Mouse (Mus musculus) lung, postnatal 0 days (tissue): ENCODE measurements around the gene Alox8. TPM values are rescaled to one million over a fixed set of nuclear protein-coding genes. Genes with fewer than 3 reads are reported as not detected.
A peak's percentile ranks its signal among the peaks of the same experiment; 100 is the strongest.

Source experiments
- ATAC-seq: fragments of 200-750 bp; cut with Nextera tagmentation; 2 replicates; pipeline ENCODE4 v1.8.0; 2017; ENCODE audit warnings: moderate library complexity
- DNase-seq: peaks from one replicate; pipeline ENCODE4 v3.0.0-alpha.2; 2016; ENCODE audit warnings: low spot score
- H3K27ac ChIP-seq: fragments of 300-500 bp; sonication (generic); 2 replicates; pipeline ENCODE4 v1.5.1; 2014; ENCODE audit warnings: antibody characterized with exemption, mild to moderate bottlenecking, low read length, mixed read lengths
- H3K27me3 ChIP-seq: fragments of 300-500 bp; sonication (generic); replicated peaks from 2 replicates; pipeline ENCODE4 v1.6.1; 2014; ENCODE audit warnings: low read length, mixed read lengths; ENCODE audit not compliant: insufficient read depth
- H3K36me3 ChIP-seq: fragments of 300-500 bp; sonication (generic); 2 replicates; pipeline ENCODE4 v1.6.1; 2014; ENCODE audit warnings: low read length, mixed read lengths; ENCODE audit not compliant: insufficient read depth
- H3K4me1 ChIP-seq: fragments of 300-500 bp; sonication (generic); 2 replicates; pipeline ENCODE4 v1.6.1; 2014; ENCODE audit warnings: antibody characterized with exemption, low read depth, low read length, mixed read lengths; ENCODE audit not compliant: insufficient read depth
- H3K4me2 ChIP-seq: fragments of 300-500 bp; sonication (generic); replicated peaks from 2 replicates; pipeline ENCODE4 v1.6.1; 2014; ENCODE audit warnings: low read depth, mild to moderate bottlenecking, low read length, moderate library complexity, mixed read lengths
- H3K4me3 ChIP-seq: fragments of 300-500 bp; sonication (generic); 2 replicates; pipeline ENCODE4 v1.5.1; 2014; ENCODE audit warnings: low read depth, low read length
- H3K9ac ChIP-seq: fragments of 300-500 bp; sonication (generic); replicated peaks from 2 replicates; pipeline ENCODE4 v1.6.1; 2014; ENCODE audit warnings: low read depth, mild to moderate bottlenecking
- H3K9me3 ChIP-seq: fragments of 300-500 bp; sonication (generic); 2 replicates; pipeline ENCODE4 v1.6.1; 2016; ENCODE audit warnings: low read length, mixed read lengths
- CTCF ChIP-seq: IDR thresholded peaks from 2 replicates; pipeline ENCODE4 v1.5.1; 2016; ENCODE audit warnings: antibody characterized with exemption, mild to moderate bottlenecking
- EP300 ChIP-seq: IDR thresholded peaks from 2 replicates; pipeline ENCODE4 v1.6.1; 2016; ENCODE audit warnings: antibody characterized with exemption, mild to moderate bottlenecking, control low read depth
- WGBS: fragments of 180-500 bp; shearing (Covaris S2); extraction: QIAGEN DNeasy Blood & Tissue Kit; methylation state at CpG from one replicate; pipeline ENCODE4 v1.1.7; 2014; 5-methylcytosine and 5-hydroxymethylcytosine counted together
- polyA plus RNA-seq: library from polyadenylated mRNA; unstranded; fragments of >200 nt; fragmentation: Nextera tagmentation; extraction: Ambion mirVana; gene quantifications from 2 replicates; pipeline ENCODE4 v1.2.1, GENCODE M21; 2015

Gene Alox8
- polyA plus RNA-seq, 1 experiment from 2014 or later, result 0.04 TPM

- DNase-seq (no peak), ATAC-seq (no peak)
- no peak overlapping the region for H3K27ac ChIP-seq
- H3K27me3 ChIP-seq, result no peaks in the 10 kb centered on the region
- WGBS, result 61% methylated on average over 2 of the region's 2 CpGs
- no peaks in the 10 kb centered on the region for H3K9me3 ChIP-seq
- no peak overlapping the region for H3K4me2 ChIP-seq
- H3K36me3 ChIP-seq, result no peaks in the 10 kb centered on the region
- TF ChIP-seq EP300 (no peak), CTCF (no peak)
- H3K4me1 ChIP-seq, result no peaks in the 10 kb centered on the region
- no peak overlapping the region for H3K9ac ChIP-seq
- H3K4me3 ChIP-seq, result no peak overlapping the region
These were observed 25.0 kb downstream of the Alox8 start for GRCm38 (mm10) chr11:69172606-69173005.

GRCm38 (mm10) chr11:69171626-69172025 lies 26.0 kb downstream of the Alox8 start:
- no peaks in the 10 kb centered on the region for H3K4me1 ChIP-seq
- no peak overlapping the region for H3K4me2 ChIP-seq
- H3K27ac ChIP-seq, result no peak overlapping the region
- H3K9ac ChIP-seq, result no peak overlapping the region
- no peaks in the 10 kb centered on the region for H3K36me3 ChIP-seq
- peak; percentile 88 for DNase-seq
- ATAC-seq, result peak; percentile 81
- TF ChIP-seq EP300, result no peak
- TF ChIP-seq CTCF, result peak; percentile 88
- 21% methylated on average over 7 of the region's 7 CpGs for WGBS
- no peak overlapping the region for H3K4me3 ChIP-seq
- H3K9me3 ChIP-seq, result no peaks in the 10 kb centered on the region
- H3K27me3 ChIP-seq, result no peaks in the 10 kb centered on the region

- Histone ChIP-seq H3K4me2 (no peak overlapping the region), H3K36me3 (no peaks in the 10 kb centered on the region), H3K27ac (no peak overlapping the region), H3K9me3 (no peaks in the 10 kb centered on the region), H3K4me1 (no peaks in the 10 kb centered on the region), H3K4me3 (no peak overlapping the region), H3K27me3 (no peaks in the 10 kb centered on the region), H3K9ac (no peak overlapping the region)
- TF ChIP-seq CTCF, result no peak
- TF ChIP-seq EP300, result no peak
- 74% methylated on average over 12 of the region's 12 CpGs for WGBS
- ATAC-seq (no peak), DNase-seq (no peak)
These were observed 28.3 kb downstream of the Alox8 start for GRCm38 (mm10) chr11:69169313-69169712.

- no peak for TF ChIP-seq EP300
- TF ChIP-seq CTCF, result no peak
- ATAC-seq (no peak), DNase-seq (no peak)
- H3K4me2 ChIP-seq, result no peak within 1 kb of the TSS
- no peaks in the 10 kb centered on the region for H3K36me3 ChIP-seq
- H3K27me3 ChIP-seq, result peaks cover 7% of the 10 kb centered on the region; the same call in 1 of the 2 replicates
- no peaks in the 10 kb centered on the region for H3K9me3 ChIP-seq
- H3K9ac ChIP-seq, result no peak within 1 kb of the TSS
- no peak within 1 kb of the TSS for H3K4me3 ChIP-seq
- H3K27ac ChIP-seq, result no peak within 1 kb of the TSS
- no peaks in the 10 kb centered on the region for H3K4me1 ChIP-seq
- 7% methylated on average over 18 of the region's 18 CpGs for WGBS
These were observed 40.8 kb downstream of the Alox8 start, which contains the start of gene Alox12b for GRCm38 (mm10) chr11:69156800-69157199. Gene Alox12b, plus strand, starts transcription at chr11:69156989.

- no peaks in the 10 kb centered on the region for H3K4me1 ChIP-seq
- no peaks in the 10 kb centered on the region for H3K9me3 ChIP-seq
- no peak overlapping the region for H3K27ac ChIP-seq
- TF ChIP-seq EP300, result no peak
- TF ChIP-seq CTCF, result no peak
- DNase-seq, result no peak
- H3K36me3 ChIP-seq, result no peaks in the 10 kb centered on the region
- ATAC-seq, result no peak
- no peak overlapping the region for H3K9ac ChIP-seq
- H3K27me3 ChIP-seq, result peaks cover 7% of the 10 kb centered on the region; the same call in 1 of the 2 replicates
- H3K4me2 ChIP-seq, result no peak overlapping the region
- WGBS, result 17% methylated on average over 1 of the region's 1 CpGs
- H3K4me3 ChIP-seq, result no peak overlapping the region
These were observed 42.3 kb downstream of the Alox8 start for GRCm38 (mm10) chr11:69155351-69155750.

DNA sequence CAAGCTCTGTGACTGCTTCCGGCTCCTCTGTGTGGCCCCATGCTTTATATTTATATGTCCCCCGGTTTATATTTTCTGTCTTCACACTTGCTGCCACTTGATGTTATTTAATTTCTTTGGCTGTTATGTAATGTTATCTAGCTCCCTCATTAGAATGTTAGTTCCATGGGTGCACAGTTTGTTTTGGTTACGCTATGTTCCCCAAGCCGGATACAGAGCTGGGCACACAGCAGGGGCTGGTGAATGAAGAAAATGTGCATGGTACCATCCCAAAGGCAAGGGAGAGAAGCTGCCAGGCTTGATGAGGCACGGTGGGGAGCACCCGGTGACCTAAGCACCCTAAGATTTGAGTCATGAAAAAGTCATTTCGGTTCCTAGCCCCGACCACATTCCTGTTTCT lies 43.8 kb downstream of the Alox8 start:
- Histone ChIP-seq H3K9me3 (no peaks in the 10 kb centered on the region), H3K9ac (no peak overlapping the region), H3K27me3 (peaks cover 7% of the 10 kb centered on the region; the same call in 1 of the 2 replicates), H3K36me3 (no peaks in the 10 kb centered on the region), H3K4me3 (no peak overlapping the region), H3K4me2 (no peak overlapping the region), H3K4me1 (no peaks in the 10 kb centered on the region), H3K27ac (no peak overlapping the region)
- no peak for DNase-seq
- TF ChIP-seq CTCF (no peak), EP300 (no peak)
- ATAC-seq, result no peak
- 74% methylated on average over 8 of the region's 8 CpGs for WGBS

GRCm38 (mm10) chr11:69151004-69151403 lies 46.6 kb downstream of the Alox8 start:
- no peak for ATAC-seq
- Histone ChIP-seq H3K9me3 (no peaks in the 10 kb centered on the region), H3K4me1 (no peaks in the 10 kb centered on the region), H3K36me3 (no peaks in the 10 kb centered on the region), H3K9ac (no peak overlapping the region), H3K4me3 (no peak overlapping the region), H3K4me2 (peak overlapping the region; percentile 25; the same call in 1 of the 2 replicates), H3K27ac (no peak overlapping the region), H3K27me3 (no peaks in the 10 kb centered on the region)
- TF ChIP-seq CTCF (no peak), EP300 (no peak)
- no peak for DNase-seq
- WGBS, result 46% methylated on average over 6 of the region's 6 CpGs
